Mouse (Mus musculus) cerebellum, adult 11 months (tissue): ENCODE results near the gene Dnajc6.

ENCODE experiments used
- DNase-seq: peaks from one replicate; pipeline ENCODE4 v3.0.0; 2022

Gene Dnajc6

DNA sequence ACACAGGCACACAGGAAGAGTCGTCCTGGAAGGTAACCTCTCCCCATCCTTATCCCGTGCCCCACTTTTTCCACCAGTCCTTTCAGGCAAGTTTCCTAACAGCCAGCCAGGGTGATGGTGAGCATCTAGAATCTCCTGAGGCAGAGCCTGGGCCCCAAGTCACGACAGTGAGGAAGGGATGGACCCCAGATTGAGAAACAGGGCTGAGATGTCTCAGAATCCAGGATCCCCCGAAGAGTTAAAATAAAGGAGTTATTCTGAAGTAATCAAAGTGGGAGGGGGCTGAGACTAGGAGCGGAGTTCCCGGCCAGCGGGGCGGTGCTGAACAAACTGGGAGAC lies 150.4 kb downstream of the Dnajc6 start:
- DNase-seq, result no peak

DNA sequence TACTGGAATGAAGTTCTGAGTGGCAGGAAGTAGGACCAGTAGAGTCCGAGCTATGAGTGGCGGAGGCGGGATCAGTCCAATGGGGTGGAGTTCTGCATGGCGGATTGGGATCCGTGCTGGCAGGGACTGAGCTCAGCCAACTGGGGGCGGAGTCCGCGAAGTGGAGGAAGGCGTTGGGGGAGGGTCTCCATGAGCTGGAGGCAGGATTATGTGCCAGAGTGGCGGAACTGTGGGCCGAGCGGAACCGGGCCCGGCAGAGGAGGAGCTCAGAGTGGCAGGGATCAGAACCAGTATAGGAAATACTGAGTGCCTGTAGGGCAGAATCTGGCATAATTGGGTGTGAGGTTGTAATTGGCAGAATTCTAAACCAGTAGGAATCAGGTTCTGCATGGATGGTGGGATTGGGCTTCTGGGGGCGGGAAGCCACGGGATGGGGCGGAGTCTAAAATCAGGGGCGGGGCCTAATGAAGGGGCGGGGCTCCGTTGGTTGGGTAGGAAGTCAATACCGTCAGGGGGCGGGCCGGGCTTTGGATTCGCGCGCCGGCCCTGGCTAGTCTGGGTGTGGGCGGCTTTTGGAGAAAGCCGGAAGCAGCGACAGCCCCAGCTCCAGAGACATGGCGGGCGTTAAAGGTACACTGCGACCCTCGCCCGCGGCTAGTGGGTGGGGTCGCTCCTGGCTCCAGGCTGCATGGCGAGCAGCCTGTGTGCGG lies 150.9 kb downstream of the Dnajc6 start, which contains the start of gene Leprot:
TSS of gene Leprot (plus strand) at position 523 of the 710 bp plus-strand sequence.
- DNase-seq, result peak; percentile 98

DNA sequence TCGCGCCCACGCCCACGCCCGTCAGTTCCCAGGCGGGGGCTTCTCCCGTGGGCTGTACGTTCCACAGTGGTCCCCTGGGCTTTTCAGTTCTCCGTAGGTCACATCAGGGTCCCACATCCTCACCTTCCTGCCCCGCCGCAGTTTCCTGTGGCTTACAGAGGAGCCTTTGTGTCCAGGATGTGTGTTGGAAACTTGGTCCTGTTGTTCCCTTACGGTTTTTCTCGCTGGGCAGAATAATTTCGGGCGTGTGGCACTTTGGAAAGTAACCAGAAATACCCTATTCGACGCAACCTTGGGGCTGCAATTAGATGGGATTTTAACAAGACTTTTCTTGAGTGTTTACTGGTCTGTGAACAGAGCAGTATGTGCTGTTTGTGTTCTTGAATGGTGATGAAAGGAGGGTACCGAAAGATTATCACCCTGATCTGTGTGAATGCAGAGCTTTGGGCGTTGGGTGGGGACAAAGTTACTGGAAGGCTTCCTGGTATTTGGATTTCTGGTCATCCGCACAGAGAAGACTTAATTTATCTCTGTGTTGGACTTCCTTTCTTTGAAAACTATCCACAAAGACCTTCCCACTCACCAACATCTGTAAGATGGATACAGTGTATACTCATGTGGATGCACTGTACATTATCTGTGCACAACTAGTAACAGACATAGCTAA lies 151.7 kb downstream of the Dnajc6 start:
- DNase-seq, result no peak

DNA sequence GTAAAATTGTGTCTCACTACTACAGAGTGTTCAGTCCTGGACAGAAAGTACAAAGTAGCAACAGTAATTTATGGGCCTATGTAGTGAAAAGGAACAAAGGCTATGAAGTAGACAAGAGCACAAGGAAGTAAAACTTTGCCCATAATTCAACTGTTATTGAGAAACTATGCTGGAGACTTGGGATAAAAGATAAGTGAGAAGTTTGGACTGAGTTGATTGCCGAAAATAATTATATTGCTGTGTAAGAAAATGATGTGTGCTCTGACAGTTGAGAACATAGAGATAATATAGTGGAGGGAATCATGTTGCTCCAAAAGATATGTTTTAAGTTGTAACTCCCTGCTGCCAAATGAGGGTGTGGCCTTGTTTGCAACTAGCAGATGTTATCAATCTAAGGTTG lies 152.3 kb downstream of the Dnajc6 start:
- DNase-seq, result no peak

GRCm38 (mm10) chr4:101650961-101651360 lies 154.5 kb downstream of the Dnajc6 start:
- DNase-seq, result no peak

DNA sequence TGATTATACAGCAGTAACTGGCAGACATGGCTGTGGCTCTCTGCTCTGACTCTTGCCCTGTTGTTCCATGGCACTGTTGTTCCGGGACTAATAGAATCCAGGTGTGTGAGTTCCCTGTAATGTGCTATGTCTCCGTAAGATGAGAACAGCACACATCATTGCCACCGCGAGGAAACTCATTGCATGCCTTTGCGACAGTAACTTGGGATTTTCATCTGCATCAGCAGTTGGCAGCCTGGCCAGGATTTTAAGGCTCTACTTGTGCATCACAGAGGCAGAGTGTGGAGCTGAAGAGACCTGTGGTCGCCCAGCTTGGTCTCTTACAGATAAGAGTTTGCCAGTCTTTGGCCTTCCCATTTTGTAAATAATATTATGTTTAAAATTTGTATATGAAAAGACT lies 157.8 kb downstream of the Dnajc6 start:
- no peak for DNase-seq

- no peak for DNase-seq
These were observed 158.5 kb downstream of the Dnajc6 start for GRCm38 (mm10) chr4:101654788-101655414.

DNA sequence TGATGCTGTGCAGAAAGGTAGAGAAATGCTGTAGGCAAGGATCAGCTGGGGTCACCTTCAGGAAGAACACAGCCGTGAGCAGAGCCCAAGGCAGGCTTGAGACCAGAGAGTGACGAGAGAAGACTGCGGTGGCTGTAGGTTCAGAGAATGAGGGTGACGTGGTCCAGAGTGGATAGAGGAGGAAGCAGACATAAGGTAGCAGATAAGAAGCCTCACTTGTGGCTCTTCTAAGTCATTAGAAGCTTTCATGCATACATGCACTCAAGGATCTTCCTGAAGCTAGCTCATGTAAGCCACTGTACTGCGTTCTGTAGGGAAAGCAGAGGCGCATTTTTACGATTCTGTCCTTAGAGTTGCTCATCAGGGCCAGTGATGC lies 159.0 kb downstream of the Dnajc6 start:
- no peak for DNase-seq

DNA sequence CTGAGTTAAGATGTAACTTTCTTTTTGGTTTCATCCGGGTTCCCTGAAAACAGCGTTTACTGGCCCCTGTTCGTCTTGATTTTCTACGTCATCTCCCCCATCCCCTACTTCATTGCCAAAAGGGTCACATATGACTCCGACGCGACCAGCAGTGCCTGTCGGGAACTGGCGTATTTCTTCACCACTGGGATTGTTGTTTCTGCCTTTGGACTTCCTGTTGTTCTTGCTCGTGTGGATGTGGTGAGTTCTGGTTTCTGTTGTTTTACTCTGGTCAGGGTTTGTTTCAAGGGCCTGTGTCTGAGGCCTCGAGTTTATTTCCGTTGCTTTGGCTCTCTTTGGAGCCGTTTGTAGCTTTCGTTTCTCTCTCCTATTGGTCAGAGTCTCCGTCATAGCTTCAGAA lies 159.6 kb downstream of the Dnajc6 start:
- DNase-seq, result no peak

GRCm38 (mm10) chr4:101656956-101657570 lies 160.6 kb downstream of the Dnajc6 start:
- DNase-seq, result no peak

DNA sequence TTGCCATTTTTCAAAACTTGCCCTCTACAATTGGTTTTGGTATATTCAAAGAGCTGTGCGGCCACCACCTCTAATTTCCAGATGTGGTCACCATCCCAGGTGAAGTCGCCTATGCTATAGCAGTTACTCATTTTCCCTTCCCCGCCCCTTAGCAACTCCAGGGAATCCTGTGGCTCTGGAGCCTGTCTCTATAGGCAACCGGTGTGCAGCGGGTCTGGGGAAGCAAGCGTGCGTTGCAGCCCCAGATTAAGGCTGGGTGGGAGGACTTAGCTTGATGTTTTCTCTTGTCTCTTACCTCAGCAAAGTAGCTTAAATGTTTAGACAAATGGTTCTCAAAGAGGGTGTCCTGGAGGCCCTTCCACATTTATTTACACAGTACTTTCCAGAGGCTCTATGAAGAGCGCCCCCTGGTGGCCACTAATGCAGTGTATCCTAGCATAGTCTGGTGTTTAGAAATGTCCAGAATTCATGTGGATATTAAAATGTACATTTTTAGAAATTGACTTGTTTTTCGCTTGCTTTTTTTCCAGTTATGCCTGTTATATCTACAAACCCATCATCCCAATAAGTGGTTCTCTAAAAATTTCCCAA lies 167.8 kb downstream of the Dnajc6 start:
- peak; percentile 39 for DNase-seq

- no peak for DNase-seq
These were observed 168.3 kb downstream of the Dnajc6 start for GRCm38 (mm10) chr4:101664766-101665165.

- DNase-seq, result no peak
These were observed 172.7 kb downstream of the Dnajc6 start for GRCm38 (mm10) chr4:101669161-101669560.

DNA sequence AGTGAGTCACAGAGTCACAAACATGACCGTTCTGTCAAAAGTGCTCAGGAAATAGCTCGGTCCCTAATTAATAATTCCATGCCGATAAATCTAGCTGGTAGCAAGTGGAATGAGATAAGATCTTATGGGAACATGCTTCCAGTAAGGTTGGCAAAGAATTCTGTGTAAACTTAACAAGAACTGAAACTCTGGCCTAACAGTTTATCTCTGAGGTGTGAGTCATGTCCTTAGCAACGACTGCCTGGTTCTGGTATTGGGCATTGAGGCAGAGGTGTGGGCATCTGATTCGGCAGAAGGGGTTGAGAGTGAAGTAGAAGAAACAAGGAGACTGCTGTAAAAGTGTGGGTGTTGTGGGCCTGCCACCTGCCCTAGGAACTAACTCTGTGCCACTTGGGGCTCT lies 173.4 kb downstream of the Dnajc6 start:
- no peak for DNase-seq

GRCm38 (mm10) chr4:101674790-101675189 lies 178.3 kb downstream of the Dnajc6 start:
- no peak for DNase-seq

- no peak for DNase-seq
These were observed 179.3 kb downstream of the Dnajc6 start for GRCm38 (mm10) chr4:101675726-101676125.

DNA sequence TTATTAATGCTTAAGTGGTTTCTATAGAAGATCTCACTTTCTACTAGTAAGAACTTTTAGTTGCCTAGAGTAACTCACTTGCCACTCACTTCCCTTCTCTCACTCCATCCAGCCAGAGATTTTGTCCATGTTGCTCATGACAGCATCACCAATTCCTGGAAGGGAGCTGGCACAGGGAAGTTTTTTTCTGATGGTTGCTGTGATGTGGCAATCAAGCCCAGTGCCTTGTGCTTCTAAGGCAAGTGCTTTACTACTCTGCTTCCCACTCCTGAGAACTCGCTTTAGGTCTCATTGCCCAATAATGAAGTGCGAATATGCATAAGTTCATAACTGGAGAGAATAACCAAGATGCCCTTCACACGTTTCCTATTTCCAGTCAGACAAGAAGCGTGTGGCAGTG lies 186.2 kb downstream of the Dnajc6 start:
- DNase-seq, result no peak

- DNase-seq, result no peak
These were observed 186.6 kb downstream of the Dnajc6 start for GRCm38 (mm10) chr4:101683086-101683485.

- DNase-seq, result no peak
These were observed 188.4 kb downstream of the Dnajc6 start for GRCm38 (mm10) chr4:101684821-101685220.

GRCm38 (mm10) chr4:101686227-101686810 lies 189.9 kb downstream of the Dnajc6 start:
- DNase-seq, result no peak

- no peak for DNase-seq
These were observed 192.8 kb downstream of the Dnajc6 start for GRCm38 (mm10) chr4:101689241-101689640.

GRCm38 (mm10) chr4:101689645-101690044 lies 193.2 kb downstream of the Dnajc6 start:
- no peak for DNase-seq
